Mouse (Mus musculus): Measurements from ENCODE around the gene Paox.

- no peak for TF ChIP-seq CTCF (IDR thresholded peaks at IDR 0.05; ENCODE audit: control insufficient read depth, insufficient read depth, low read length)
- no peak for TF ChIP-seq POLR2A (IDR thresholded peaks at IDR 0.05; ENCODE audit: borderline replicate concordance, control insufficient read depth, low read depth, low read length)
Observed at GRCm38 (mm10) chr7:140081408-140082241, 34.0 kb upstream of the Paox start.

All from bone marrow, adult 2 months (tissue).